Mouse (Mus musculus): ENCODE data around the gene Clca2.
A peak's percentile ranks its signal among the peaks of the same experiment; 100 is the strongest.

The Clca2 gene

DNA sequence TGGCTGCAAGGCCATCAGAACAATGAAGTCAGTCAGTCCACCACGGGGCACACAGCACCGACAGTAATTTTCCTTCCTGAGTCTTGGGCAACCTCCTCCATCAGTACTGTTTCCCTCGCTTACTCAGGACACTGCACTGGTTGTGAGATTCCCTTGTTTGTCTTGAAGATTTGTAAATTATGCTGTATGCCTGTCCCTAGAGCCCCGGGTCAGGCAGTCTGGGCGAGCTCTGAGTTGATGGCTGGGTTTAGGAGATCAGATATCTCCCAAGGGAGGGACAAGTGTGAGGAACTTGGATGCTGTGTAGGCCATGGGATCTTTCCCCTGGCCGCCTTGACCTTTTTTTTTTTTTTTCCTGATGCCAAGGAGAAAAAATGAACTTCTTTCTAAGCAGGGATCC, at the start of gene Clca2:
Gene Clca2 (minus strand): TSS at position 153 of the 400 bp plus-strand sequence.
- DNase-seq (ENCODE audit: low spot score in 2 of 2), result no peak

DNA sequence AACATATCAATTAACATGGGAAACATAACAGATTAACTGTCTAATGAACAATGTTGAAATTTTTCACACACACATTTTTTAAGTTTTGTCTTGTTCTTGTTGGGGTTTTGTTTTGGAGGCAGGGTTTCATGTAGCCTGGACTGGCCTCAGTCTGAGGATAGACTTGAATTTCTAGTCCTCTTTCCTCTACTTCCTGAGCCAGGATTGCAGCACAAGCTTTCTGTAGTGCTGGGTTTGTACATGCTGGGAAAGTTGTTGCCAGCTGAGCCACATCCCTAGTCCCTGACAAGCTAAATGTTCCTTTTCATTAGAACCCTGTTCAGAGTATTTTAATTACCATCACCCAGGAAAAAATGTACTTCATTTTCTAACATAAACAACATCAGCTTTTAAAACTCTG, 48.7 kb upstream of the Clca2 start:
- DNase-seq (ENCODE audit: low spot score in 2 of 2), result no peak

DNA sequence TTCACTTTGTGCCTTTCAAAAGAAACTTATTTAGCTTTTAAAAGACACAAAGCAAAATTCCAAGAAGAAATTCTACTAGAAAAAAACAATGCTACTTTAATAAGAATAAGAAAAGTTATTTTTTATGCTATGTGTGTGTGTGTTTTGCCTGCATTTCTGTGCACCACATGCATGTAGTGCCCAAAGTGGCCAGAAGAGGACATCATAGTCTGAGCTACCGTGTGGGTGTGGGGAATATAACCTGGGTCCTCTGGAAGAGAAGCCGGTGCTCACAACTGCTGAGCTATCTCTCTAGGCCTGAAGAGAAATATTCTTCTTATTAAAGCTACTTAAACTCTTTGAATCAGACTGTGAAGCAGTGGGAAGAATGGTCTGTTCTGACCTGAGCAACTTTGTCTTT, 48.2 kb upstream of the Clca2 start:
- DNase-seq (ENCODE audit: low spot score in 2 of 2), result peak in 1 of 2 experiments; percentile 4

DNA sequence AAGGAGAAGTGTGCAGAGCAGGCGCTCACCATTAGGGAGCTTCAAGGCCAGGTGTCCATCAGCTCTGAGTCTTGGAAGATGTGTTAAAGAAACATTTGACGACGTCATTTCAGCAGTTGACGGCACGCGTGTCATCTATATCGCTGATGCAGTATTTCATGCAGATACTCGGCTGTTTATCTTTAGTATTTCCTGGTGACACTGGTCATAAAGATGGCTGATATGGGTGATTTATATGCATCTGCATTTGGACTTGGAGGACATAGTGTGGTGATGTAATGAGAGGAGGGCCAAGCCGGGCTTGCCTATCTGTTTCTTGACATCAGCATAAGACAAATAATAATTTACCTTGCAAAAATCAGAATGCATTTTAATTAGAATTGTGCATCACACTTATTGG, 47.6 kb upstream of the Clca2 start:
- DNase-seq (ENCODE audit: low spot score in 2 of 2), result no peak

DNA sequence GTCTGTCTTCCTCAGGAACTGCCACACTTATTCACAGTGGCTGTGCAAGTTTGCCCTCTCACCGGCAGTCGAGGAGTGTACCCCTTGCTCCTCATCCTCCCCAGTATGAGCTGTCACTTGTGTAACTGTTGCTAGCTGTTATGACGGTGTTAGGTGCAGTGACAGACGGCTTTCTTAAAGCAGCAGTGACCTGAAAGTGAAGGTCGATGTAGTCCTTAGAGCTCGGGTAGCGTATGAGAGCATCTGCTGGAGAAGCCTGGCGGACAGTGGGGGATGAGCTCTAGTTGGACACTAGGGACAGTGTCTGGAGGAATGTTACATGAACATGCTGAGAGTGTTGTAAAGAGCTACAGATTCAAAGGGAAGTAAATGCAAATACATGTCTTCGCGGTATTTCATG, 44.6 kb upstream of the Clca2 start:
- DNase-seq (ENCODE audit: low spot score in 2 of 2), result no peak

DNA sequence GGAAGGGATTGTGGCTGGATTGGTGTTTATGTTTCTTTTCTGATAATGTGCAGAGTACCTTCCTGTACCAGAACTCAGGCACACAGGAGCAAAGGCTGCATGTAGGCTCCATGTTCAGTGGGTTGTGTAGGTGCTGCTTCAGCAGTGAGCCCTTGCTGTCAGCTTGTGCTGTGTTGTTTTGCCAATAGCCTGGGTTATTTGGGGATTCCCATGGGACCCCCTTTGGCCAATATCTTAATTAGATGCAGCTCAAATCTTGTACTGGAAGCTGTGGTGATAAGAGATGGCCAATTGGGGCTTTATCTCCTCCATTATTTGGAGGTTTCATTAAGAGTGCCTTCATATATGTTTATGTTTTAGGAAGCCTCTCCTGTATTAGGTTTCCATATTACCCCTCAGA, 43.7 kb upstream of the Clca2 start:
- DNase-seq (ENCODE audit: low spot score in 2 of 2), result no peak

DNA sequence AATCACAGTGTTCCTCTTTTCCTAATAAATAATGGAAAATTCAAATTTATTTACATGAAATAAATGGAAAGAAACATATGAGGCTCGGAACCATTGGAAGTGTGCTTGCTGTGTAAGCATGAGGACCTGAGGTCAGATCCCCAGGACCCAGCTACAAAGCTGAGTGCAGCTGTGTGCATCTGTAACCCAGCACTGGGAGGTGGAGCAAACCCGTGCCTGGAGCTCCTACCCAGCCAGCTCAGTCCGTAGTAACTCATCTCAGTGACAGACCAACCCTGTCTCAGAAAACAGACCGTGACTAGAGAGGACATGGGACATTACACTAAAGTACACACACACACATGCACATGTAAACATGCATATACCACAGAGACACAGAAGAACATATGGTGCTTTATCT, 41.0 kb upstream of the Clca2 start:
- no peak for DNase-seq (ENCODE audit: low spot score in 2 of 2)

GRCm38 (mm10) chr3:145131210-145131868, 32.1 kb upstream of the Clca2 start:
- DNase-seq (ENCODE audit: low spot score in 2 of 2), result peak in 1 of 2 experiments; percentile 25

DNA sequence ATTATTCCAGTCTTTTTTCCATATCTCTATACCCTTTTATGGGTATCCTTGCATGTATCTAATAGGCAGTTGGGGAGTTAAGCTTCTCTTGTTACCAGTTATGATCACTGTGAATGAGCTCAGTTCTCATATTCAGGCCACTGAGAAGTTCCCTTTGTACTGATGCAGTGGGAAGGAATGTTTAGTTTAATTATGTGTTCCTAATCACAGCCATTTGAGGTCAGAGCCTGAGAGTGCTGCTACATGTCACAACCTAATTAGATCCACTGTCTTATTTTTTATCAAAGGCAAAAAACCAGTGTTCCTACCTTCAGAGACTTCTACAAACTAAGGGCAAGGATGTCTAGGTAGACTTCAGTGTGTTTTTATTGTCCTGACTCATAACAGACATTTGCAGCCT, 30.1 kb upstream of the Clca2 start:
- no peak for DNase-seq (ENCODE audit: low spot score in 2 of 2)

DNA sequence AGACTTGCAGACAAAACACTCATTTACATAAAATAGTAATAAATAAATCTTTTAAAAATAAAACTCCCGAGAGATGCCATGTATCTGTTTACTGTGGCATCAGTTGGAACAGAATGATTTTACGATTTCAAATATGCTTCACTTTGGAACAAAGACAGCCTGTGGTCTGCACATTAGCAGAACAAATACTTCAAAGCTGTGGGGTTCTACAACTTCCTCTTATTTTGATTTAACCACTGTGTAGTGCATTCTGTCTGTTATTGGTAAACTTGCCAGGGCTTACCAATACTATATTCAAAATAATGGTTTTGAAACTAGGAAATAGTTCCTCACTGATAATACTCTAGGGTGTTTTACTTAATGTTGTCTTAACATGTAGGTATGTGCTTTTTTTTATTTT, 27.4 kb upstream of the Clca2 start:
- no peak for DNase-seq (ENCODE audit: low spot score in 2 of 2)

DNA sequence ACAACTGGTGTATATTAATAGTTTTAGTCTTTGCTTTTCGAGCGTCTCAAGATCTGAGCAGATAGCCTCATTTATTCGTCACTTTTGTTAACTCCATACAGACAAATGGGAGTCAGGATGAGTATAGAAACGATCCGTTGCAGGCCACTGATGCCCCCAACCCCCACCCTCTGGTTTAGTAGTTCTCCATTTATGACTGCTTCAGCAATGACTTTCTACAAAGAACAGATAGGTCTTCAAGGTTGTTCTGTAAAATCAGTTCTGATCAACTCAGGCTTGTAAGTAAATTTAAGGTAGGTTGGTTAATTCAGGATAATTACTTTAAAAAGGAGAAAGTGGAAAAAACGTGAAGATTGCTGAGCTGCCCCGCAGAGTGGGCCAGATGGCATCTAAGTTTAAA, 20.2 kb upstream of the Clca2 start:
- DNase-seq (ENCODE audit: low spot score in 2 of 2), result no peak

- DNase-seq (ENCODE audit: low spot score in 2 of 2), result no peak
Measured at GRCm38 (mm10) chr3:145119002-145119358, 19.7 kb upstream of the Clca2 start.

GRCm38 (mm10) chr3:145118254-145119001, 19.2 kb upstream of the Clca2 start, which contains the start of gene Odf2l:
TSS of gene Odf2l (plus strand) at chr3:145118588.
- DNase-seq (ENCODE audit: low spot score in 2 of 2), result peak; percentile 93 to 98

DNA sequence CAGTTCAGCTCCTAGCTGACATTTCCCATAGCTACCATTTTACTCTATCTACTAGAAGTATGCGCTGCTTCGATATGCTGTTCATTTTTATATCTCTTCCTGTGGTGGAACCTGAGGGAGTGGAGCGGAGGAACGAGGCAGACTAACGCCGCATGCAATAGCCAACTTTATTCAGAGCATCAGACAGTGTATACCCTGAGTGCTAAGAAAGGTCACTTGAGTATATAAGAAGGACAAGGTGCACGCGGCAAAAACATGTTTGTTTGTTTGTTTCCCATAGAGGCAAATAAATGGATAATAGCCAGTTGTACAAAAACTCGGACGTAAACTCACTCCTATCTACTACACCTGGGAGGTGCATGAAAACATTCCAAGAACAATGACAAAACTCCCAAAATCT, 18.4 kb upstream of the Clca2 start:
- no peak for DNase-seq (ENCODE audit: low spot score in 2 of 2)

DNA sequence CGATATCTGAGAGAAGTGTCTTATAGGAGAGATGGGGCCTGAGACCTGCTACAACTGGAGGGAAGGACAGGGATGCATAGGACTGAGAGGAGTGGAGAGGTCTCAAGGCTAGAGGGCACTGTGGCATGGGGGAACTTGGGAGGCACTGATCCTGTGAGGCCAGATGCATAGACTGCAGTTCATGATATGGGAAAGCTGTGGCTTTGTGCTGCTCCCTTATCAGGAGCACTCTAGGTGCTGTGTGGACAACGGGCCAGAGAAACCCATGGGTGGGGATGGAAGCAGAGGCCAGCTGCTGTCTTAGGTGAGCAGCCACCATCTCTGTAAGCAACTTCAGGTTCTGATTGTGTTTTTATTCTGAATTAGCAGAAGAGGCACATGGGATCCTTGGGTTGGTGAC, 15.9 kb upstream of the Clca2 start:
- DNase-seq (ENCODE audit: low spot score in 2 of 2), result no peak

- DNase-seq (ENCODE audit: low spot score in 2 of 2), result no peak
Measured at GRCm38 (mm10) chr3:145105773-145106504, 6.7 kb upstream of the Clca2 start.

DNA sequence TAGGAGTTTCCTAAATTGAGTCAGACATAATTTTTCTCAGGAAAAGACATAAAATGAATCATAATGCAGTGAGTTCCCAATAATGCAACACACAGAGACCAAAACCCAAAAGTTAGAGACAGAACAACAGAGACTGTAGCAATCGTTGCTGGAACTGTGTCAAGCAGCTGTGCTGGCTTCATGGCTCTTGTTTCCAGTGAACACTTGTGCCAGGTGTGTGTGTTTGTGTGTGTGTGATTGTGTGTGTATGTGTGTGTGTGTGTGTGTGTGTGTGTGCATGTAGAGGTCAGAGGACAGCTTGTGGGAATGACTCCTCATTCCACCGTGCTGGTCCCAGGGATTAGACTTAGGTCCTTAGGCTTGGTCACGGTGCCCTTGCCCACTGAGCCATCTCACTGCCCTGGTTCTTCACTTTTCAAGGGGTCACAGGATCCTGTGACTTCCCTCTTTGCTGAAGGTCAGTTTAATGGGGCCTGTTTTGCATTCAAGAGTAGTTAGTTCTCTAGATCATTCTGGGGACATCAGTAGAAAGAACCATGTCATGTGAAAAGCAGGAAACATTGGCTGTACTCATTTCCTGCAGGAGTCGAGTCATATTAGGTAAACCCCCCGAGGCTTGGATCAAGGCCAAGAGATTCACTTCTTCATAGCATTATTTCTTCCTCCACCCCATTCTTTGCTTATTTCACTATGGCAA, 6.0 kb upstream of the Clca2 start:
- no peak for DNase-seq (ENCODE audit: low spot score in 2 of 2)

- no peak for DNase-seq (ENCODE audit: low spot score in 2 of 2)
Measured at GRCm38 (mm10) chr3:145103770-145104169, 4.5 kb upstream of the Clca2 start.

DNA sequence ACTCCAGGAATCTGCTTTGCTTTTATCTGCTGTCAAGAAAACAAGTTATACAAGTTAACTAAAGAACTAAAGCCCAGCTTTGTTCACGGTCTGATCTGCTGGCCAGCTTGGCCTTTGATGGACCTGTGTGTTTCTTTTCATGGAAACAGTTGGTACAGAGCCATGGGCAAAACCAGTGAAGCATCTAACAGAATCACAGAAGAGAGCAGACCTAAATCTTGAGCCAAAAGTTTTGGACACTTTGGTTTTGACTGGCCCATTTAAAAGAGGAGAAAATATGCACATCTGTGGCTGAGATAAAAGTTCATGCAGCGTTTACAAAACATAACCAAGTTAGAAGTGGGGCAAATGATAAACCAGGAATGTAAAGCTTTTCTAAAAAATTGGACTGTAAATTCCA, 4.1 kb upstream of the Clca2 start:
- no peak for DNase-seq (ENCODE audit: low spot score in 2 of 2)

DNA sequence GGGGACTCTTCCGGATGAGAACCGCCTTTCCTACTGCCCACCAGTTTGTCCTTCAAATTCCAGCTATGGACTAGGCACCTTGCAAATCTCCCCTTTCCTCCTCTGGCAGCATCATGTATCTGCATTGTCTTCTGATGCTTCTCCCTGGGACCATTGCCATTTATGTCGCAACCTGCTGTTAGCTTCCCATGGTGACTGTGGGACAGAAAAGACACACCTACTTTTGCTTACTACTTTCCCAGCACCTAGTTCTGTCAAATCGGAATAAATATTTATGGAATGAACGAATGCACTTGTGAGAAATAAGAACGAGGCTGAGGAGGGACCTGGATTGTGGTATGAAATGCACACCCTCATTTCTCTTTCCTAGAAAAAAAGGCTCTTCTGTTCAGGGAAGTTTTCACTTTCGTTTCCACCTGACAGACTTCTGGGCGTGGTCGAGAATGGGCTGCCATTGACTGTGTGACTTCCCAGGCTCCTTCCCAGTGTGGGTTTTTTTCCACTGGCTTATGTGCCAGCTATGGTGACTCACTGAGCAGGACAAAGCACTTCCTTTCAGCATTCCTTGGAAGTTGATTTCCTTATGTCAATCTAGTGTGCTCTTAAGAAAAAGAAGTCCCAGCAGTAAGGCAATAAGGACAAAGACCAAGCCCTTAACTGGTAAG, 2.8 kb upstream of the Clca2 start:
- DNase-seq (ENCODE audit: low spot score in 2 of 2), result no peak

DNA sequence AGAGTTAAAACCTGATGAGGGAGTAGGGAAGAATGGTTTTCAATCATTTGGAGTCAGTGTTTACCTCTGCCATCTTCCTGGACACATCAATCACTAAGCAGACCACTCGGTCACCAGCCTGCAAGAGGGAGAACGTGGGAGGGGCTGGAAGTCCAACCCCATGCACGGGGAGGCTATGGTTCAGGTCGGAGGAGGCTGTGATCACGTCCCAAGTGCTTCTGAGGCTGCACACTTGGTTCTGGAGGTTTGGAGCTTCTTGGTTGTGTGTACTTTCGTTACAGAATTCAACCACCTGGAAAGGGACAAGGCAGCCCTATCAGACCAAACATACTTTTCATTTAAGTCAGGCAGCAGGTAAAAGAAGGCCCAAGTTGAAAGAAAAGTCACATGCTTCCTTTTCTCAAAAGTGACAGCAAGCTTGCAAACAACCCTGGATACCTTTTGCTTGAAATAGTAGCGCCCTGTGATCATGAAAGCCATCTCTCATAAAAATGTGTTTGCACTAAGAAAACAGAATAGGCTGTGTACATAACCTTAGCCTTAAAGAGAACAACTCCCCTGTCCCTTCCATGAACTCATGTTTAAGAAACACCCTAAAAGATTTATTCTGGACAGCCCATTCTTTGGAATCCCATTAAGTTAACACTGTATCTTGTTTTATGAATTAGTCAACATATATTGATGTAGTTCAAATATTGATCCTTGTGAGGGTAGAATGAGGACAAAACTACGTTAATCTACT, 11.2 kb downstream of the Clca2 start:
- no peak for DNase-seq (ENCODE audit: low spot score in 2 of 2)
